ENCODE assay signal across 19 mouse cellular contexts in genomic region chr4:104511855-104512254, GRCm38 (mm10).
"Had no signal": no experiment of that assay in that cellular context is flagged by ENCODE, and none has a peak within 500 bp of the region (broad histone marks: within the 10 kb centered on the region; RNA-seq: fewer than 3 reads in every experiment).

No protein-coding gene starts in this region.

- H3K9me3 ChIP-seq: liver, embryonic 12.5 days; midbrain, embryonic 10.5 days; midbrain, embryonic 12.5 days; neural tube, embryonic 13.5 days; neural tube, embryonic 15.5 days had no signal

- H3K4me1 ChIP-seq: liver, embryonic 12.5 days had no signal

- H3K27me3 ChIP-seq: liver, embryonic 12.5 days; midbrain, embryonic 12.5 days; neural tube, embryonic 13.5 days; neural tube, embryonic 15.5 days had no signal

- H3K4me2 ChIP-seq: liver, embryonic 12.5 days; lung, embryonic 14.5 days; midbrain, embryonic 12.5 days; neural tube, embryonic 13.5 days; neural tube, embryonic 15.5 days had no signal

- H3K36me3 ChIP-seq: liver, embryonic 12.5 days; midbrain, embryonic 10.5 days; midbrain, embryonic 12.5 days; neural tube, embryonic 13.5 days; neural tube, embryonic 15.5 days had no signal

- ATAC-seq: liver, embryonic 12.5 days; midbrain, embryonic 16.5 days had no signal

- H3K27ac ChIP-seq: liver, embryonic 12.5 days; liver, embryonic 14.5 days; midbrain, embryonic 10.5 days; midbrain, embryonic 12.5 days; neural tube, embryonic 13.5 days; neural tube, embryonic 15.5 days had no signal

- H3K4me3 ChIP-seq: liver, embryonic 12.5 days; midbrain, embryonic 10.5 days; midbrain, embryonic 12.5 days; myocyte; neural tube, embryonic 13.5 days; neural tube, embryonic 15.5 days had no signal

- DNase-seq: lung, adult 18-20 months; lung, embryonic 14.5 days; lung, postnatal 4 days; midbrain, embryonic 14.5 days; retina, postnatal 1 day; right cerebral cortex, adult 18-20 months; right cerebral cortex, postnatal 14 days; spleen, adult 18-20 months; thymus, adult 18-20 months; thymus, postnatal 14 days; thymus, postnatal 36 days had no signal

- H3K9ac ChIP-seq: liver, embryonic 12.5 days; liver, embryonic 14.5 days; lung, embryonic 14.5 days; midbrain, embryonic 12.5 days; neural tube, embryonic 13.5 days; neural tube, embryonic 15.5 days had no signal
